Mouse (Mus musculus): Measurements from ENCODE around the gene Slpi.

DNA sequence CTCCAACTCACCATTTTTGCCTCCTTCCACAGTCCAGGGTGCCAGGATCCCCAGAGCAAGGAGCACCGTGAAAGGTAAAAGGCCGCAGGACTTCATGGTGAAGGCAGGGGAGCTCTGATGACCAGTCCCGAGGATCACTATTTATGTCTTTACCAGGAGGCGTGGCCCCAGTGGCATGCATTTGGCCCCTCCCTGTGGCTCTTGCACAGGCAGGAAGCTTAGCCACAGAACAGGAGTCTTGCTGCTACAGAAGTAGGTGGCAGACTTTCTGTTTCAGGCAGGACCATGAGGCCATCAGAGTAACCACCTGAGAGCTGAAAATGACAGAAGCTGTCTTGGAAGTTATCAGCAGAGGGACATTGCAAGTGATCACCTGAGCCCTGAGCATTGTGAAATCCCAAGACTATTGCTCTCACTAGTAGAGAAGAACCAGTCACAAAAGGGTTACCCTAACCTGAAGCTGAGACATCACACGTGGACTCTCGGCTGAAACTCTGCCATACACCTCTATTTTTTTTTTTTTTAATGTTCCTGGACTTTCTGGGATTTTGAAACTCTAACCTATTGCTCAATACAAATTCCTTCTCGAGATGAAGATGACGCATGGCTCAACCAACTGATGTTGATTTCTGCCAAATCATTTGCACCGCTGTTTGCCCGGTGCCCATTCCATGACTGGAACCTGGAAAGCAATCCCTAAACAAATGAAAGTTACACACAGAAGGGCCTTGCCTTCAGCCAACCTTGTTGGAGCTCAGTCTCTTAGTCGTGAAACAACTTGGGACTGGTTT lies 32.5 kb downstream of the Slpi start:
- no peak for TF ChIP-seq POLR2A (IDR thresholded peaks at IDR 0.05; ENCODE audit: insufficient read depth, low read length)
- no peak for TF ChIP-seq CTCF (IDR thresholded peaks at IDR 0.05; ENCODE audit: low read depth, low read length)
- TF ChIP-seq EP300 (IDR thresholded peaks at IDR 0.05; ENCODE audit: insufficient read depth, low read depth, low read length) = no peak
